Mouse (Mus musculus): ENCODE measurements around the gene Tbc1d8.
A peak's percentile ranks its signal among the peaks of the same experiment; 100 is the strongest.

DNA sequence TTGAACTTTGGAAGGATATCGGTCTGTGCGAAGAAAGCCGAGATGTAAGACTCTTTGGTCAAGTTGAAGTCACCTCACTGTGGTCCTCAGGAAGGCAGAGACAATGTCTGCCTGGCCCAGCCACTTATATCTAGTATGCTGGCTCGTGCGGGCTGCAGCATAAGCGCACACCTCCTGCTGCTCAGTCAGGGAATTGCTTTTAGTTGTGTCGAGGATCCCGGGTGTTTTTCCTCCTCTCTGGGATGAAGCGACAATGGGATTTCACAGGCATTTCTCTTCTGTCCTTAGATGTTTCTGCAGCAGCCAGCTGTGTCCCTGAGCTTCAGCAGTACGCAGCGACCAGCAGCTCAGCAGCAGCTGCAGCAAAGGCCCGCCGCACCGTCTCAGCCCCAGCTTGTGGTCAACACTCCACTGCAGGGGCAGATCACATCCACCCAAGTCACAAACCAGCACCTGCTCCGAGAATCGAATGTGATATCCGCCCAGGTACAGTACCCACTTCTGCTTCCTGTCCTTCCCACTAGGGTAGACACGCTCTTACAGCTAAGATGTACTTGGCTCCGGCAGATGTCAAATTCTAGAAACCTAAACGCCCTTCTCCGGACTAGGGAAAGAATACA, 133.5 kb downstream of the Tbc1d8 start:
- TF ChIP-seq MEF2A (IDR thresholded peaks at IDR 0.05; ENCODE audit: borderline replicate concordance, low read depth, low read length) (no peak), POLR2A (IDR thresholded peaks at IDR 0.05; ENCODE audit: low read depth, low read length) (no peak), MAX (IDR thresholded peaks at IDR 0.05; ENCODE audit: low read length) (no peak), CTCF (conservative IDR thresholded peaks at IDR 0.05 in 1 of 2, IDR thresholded peaks at IDR 0.05 in 1 of 2; ENCODE audit: low read depth in 2 of 2, low read length in 2 of 2) (peak in 1 of 2 experiments; percentile 27; a peak in 1 of 4 replicates), USF1 (IDR thresholded peaks at IDR 0.05; ENCODE audit: low read depth, low read length) (no peak), MYC (IDR thresholded peaks at IDR 0.05; ENCODE audit: low read depth, low read length) (no peak), EP300 (IDR thresholded peaks at IDR 0.05; ENCODE audit: low read length) (no peak), TBP (conservative IDR thresholded peaks at IDR 0.05; ENCODE audit: low read depth, low read length) (no peak), UBTF (IDR thresholded peaks at IDR 0.05; ENCODE audit: low read depth, low read length) (no peak), SIN3A (IDR thresholded peaks at IDR 0.05; ENCODE audit: low read length) (no peak), MXI1 (IDR thresholded peaks at IDR 0.05; ENCODE audit: low read depth, low read length) (no peak), TCF12 (IDR thresholded peaks at IDR 0.05; ENCODE audit: low read depth, low read length) (no peak), ETS1 (conservative IDR thresholded peaks at IDR 0.05; ENCODE audit: low read depth, low read length) (no peak)

All from CH12.LX (cell line).